Mouse (Mus musculus): Measurements from ENCODE around the gene Adgrv1.

GRCm38 (mm10) chr13:81208106-81208613, 424.8 kb downstream of the Adgrv1 start:
- TF ChIP-seq CTCF (IDR thresholded peaks at IDR 0.05) (no peak), EP300 (IDR thresholded peaks at IDR 0.05) (peak; percentile 21; the same call in 1 of the 2 replicates)
